Mouse (Mus musculus) embryonic facial prominence, embryonic 15.5 days (tissue): ENCODE data around the gene Stab2. TPM values are rescaled to one million over a fixed set of nuclear protein-coding genes. Genes with fewer than 3 reads are reported as not detected.
A peak's percentile ranks its signal among the peaks of the same experiment; 100 is the strongest.

Source experiments
- ATAC-seq: fragments of 200-750 bp; cut with Nextera tagmentation; 2 replicates; pipeline ENCODE4 v1.8.0; 2017; ENCODE audit warnings: low read depth, moderate TSS enrichment; ENCODE audit not compliant: insufficient number of reproducible peaks, low FRiP score, low TSS enrichment
- H3K27ac ChIP-seq: fragments of 300-500 bp; sonication (generic); replicated peaks from 2 replicates; pipeline ENCODE4 v1.5.1; 2015; ENCODE audit warnings: mild to moderate bottlenecking, inconsistent platforms
- H3K27me3 ChIP-seq: fragments of 300-500 bp; sonication (generic); 2 replicates; pipeline ENCODE4 v1.6.1; 2015; ENCODE audit warnings: inconsistent platforms
- H3K36me3 ChIP-seq: fragments of 300-500 bp; sonication (generic); 2 replicates; pipeline ENCODE4 v1.6.1; 2015; ENCODE audit warnings: mild to moderate bottlenecking, inconsistent platforms
- H3K4me1 ChIP-seq: fragments of 300-500 bp; sonication (generic); 2 replicates; pipeline ENCODE4 v1.6.1; 2015; ENCODE audit warnings: inconsistent platforms
- H3K4me2 ChIP-seq: fragments of 300-500 bp; sonication (generic); replicated peaks from 2 replicates; pipeline ENCODE4 v1.6.1; 2015; ENCODE audit warnings: mild to moderate bottlenecking, inconsistent platforms
- H3K4me3 ChIP-seq: fragments of 300-500 bp; sonication (generic); replicated peaks from 2 replicates; pipeline ENCODE4 v1.5.1; 2015; ENCODE audit warnings: mild to moderate bottlenecking, inconsistent platforms
- H3K9ac ChIP-seq: fragments of 300-500 bp; sonication (generic); 2 replicates; pipeline ENCODE4 v1.6.1; 2015; ENCODE audit warnings: inconsistent platforms
- H3K9me3 ChIP-seq: fragments of 300-500 bp; sonication (generic); replicated peaks from 2 replicates; pipeline ENCODE4 v1.6.1; 2016; ENCODE audit warnings: inconsistent platforms
- WGBS: fragments of 180-500 bp; shearing (Covaris S2); methylation state at CpG from one replicate; pipeline ENCODE4 v1.1.7; 2015; 5-methylcytosine and 5-hydroxymethylcytosine counted together
- polyA plus RNA-seq: library from polyadenylated mRNA; unstranded; fragments of >200 nt; fragmentation: Nextera tagmentation; extraction: Ambion mirVana; gene quantifications from 2 replicates; pipeline ENCODE4 v1.2.1, GENCODE M21; 2015

Stab2 gene
- polyA plus RNA-seq, 1 experiment from 2014 or later: 0.23 TPM

- no peaks in the 10 kb centered on the region for H3K36me3 ChIP-seq
- H3K4me2 ChIP-seq: no peak overlapping the region
- H3K9me3 ChIP-seq: no peaks in the 10 kb centered on the region
- H3K4me1 ChIP-seq: no peaks in the 10 kb centered on the region
- 82% methylated on average over 5 of the region's 5 CpGs for WGBS
- no peak overlapping the region for H3K27ac ChIP-seq
- no peak overlapping the region for H3K4me3 ChIP-seq
- no peak overlapping the region for H3K9ac ChIP-seq
- ATAC-seq: no peak
- no peaks in the 10 kb centered on the region for H3K27me3 ChIP-seq
These were observed 31.7 kb downstream of the Stab2 start for GRCm38 (mm10) chr10:86976001-86976726.

DNA sequence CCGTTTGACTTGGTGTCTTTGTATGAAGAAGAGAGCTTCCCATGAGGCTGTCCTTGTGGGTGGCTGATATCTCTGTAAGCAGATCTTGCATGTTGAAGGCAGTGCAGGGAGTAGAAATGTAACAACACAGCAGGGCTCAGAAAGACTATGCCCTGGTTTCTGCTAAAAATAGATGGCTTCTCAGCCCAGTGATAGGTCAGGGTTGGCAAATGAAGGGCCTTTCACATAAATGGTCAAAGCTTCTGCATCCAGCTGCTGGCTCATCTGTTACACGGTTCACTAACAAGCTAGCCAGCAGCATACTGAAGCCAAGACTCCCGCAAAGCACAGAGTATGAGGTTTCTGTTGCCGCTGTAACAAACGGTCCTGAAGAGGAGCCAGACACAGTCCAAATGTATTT lies 34.5 kb downstream of the Stab2 start:
- Histone ChIP-seq H3K9me3 (no peaks in the 10 kb centered on the region), H3K9ac (no peak overlapping the region), H3K27ac (no peak overlapping the region), H3K36me3 (no peaks in the 10 kb centered on the region), H3K4me2 (no peak overlapping the region), H3K4me3 (no peak overlapping the region), H3K4me1 (no peaks in the 10 kb centered on the region), H3K27me3 (no peaks in the 10 kb centered on the region)
- ATAC-seq: no peak
- WGBS: 79% methylated on average over 5 of the region's 5 CpGs

DNA sequence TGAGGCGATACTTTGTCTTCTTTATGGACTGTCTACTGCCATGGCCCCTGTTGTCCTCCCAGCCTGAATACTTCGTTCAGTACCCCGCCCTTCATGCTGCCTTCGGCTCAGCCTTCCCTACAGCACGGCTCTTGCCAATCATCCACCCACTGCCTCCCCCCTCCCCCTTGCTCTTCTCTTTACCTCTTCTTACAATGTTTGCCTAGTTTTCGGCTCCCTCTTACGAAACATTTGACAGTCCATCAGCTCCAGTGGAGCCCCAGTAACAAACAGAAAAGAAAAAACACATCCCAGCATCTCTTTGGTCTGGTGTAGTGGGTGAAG lies 35.4 kb downstream of the Stab2 start:
- H3K4me2 ChIP-seq: peak overlapping the region; percentile 44; the same call in 1 of the 2 replicates
- no peak for ATAC-seq
- H3K9me3 ChIP-seq: no peaks in the 10 kb centered on the region
- H3K27ac ChIP-seq: no peak overlapping the region
- no peak overlapping the region for H3K9ac ChIP-seq
- WGBS: 33% methylated on average over 7 of the region's 7 CpGs
- H3K4me3 ChIP-seq: no peak overlapping the region
- no peaks in the 10 kb centered on the region for H3K36me3 ChIP-seq
- H3K4me1 ChIP-seq: no peaks in the 10 kb centered on the region
- H3K27me3 ChIP-seq: no peaks in the 10 kb centered on the region

DNA sequence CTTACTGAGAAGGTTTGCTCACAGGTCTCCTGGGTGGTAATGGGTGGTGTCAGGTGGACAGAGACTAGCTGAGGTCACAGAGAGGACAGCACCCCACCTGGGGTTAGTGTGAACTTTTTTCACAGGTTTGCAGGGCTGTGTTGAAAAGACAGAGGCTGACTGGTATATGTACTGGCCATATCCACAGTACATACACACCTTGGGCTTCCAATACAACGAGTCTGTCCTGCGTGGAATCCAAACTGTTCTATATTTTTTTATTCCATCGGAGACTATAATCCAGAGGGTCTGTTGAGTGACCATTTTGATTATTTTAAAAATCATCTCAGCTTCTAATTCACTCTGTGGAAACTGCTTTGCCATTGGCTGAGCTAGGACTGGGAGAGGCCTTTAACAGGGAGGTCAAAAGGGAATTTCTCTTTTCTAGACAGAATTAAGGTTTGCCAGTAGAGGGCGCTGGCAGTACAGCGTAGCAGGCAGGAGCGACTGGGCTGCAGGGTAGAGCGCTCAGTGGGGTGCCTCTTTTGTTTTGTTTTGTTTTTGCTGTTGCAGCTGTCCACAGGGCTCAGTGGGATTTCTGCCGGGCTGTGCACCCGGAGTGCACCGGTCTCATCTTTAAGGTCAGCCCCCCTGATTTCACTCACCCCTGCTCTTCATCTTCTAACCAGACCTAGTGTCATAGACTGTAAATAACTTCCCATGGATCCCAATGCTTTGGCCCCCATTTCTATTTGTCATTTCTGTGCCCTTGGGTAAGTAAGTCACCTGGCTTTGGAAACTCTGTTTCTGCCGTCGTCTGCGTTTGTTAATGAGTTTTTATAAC lies 35.9 kb downstream of the Stab2 start:
- H3K4me2 ChIP-seq: peak overlapping the region; percentile 44
- H3K4me1 ChIP-seq: no peaks in the 10 kb centered on the region
- no peak overlapping the region for H3K9ac ChIP-seq
- no peaks in the 10 kb centered on the region for H3K27me3 ChIP-seq
- 24% methylated on average over 13 of the region's 13 CpGs for WGBS
- H3K36me3 ChIP-seq: no peaks in the 10 kb centered on the region
- H3K9me3 ChIP-seq: no peaks in the 10 kb centered on the region
- H3K4me3 ChIP-seq: peak overlapping the region; percentile 20; the same call in 1 of the 2 replicates
- H3K27ac ChIP-seq: no peak overlapping the region
- ATAC-seq: peak; percentile 39; the same call in 1 of the 2 replicates

- no peak overlapping the region for H3K27ac ChIP-seq
- WGBS: 60% methylated on average over 6 of the region's 6 CpGs
- no peak for ATAC-seq
These were observed 38.5 kb downstream of the Stab2 start for GRCm38 (mm10) chr10:86969346-86969745.

DNA sequence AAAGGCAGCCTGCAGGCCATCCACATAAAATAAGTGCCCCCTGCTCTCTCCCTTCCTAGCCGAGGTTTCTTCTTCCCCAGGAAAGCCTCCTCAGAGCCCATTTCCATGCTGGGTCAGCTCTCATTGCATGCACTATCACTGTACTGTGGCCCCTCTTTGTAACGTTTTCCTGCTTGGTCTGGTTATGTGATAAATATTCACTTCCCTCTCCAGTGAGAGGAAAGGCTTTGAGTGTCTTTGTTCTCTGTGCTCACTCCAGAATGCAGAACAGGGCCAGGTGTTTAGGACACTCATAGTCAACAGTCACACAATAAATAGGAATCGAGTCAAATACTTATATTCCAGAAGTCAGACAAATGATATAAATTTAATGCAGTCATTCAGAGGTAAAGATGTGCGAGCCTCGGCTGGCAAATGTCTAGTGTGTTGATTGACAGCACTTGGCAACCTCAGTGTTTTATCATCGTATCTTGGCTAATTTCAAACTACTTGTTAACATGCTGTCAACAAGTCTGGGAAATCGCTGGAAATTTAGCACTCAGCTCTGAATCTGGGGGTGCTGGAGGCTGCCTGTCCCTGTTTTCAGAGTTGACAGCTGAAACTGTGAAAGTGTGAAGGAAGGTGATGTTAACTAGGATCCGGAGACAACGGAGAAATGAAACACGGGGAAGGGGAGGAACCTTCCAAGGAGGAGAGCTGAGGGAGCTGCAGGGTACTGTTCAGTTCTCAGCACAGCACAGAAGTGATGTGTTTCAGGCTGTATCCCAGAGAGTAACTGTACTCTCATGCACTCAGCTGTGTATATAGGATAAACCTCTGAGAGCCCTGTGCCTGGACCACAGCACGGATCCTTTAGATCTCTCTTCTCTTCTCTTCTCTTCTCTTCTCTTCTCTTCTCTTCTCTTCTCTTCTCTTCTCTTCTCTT lies 46.0 kb downstream of the Stab2 start:
- Histone ChIP-seq H3K9ac (no peak overlapping the region), H3K4me2 (no peak overlapping the region), H3K27me3 (no peaks in the 10 kb centered on the region), H3K4me3 (no peak overlapping the region), H3K4me1 (no peaks in the 10 kb centered on the region), H3K9me3 (no peaks in the 10 kb centered on the region), H3K27ac (no peak overlapping the region), H3K36me3 (no peaks in the 10 kb centered on the region)
- no peak for ATAC-seq
- WGBS: 59% methylated on average over 11 of the region's 11 CpGs

More at GRCm38 (mm10) chr10:86969346-86969745, 38.5 kb downstream of the Stab2 start:
- Histone ChIP-seq H3K4me1 (no peaks in the 10 kb centered on the region), H3K4me3 (no peak overlapping the region), H3K36me3 (no peaks in the 10 kb centered on the region), H3K4me2 (no peak overlapping the region), H3K9ac (no peak overlapping the region), H3K27me3 (no peaks in the 10 kb centered on the region), H3K9me3 (no peaks in the 10 kb centered on the region)

DNA sequence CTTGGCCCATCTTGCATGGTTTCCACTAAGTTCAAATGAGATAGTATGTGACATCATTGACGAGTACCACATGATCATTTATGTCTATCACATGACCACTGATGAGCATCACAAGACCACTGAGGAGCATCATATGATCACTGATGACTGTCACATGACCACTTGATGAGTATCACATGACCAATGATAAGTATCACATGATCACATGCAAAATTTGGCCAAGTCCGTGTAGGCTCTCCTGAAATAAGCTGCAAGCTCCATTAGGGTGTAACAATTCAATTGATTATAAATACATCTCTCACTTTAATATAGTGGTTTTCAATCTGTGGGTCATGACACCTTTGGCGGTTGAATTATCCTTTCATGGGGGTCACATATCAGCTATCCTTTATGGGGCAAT lies 52.5 kb downstream of the Stab2 start:
- Histone ChIP-seq H3K27me3 (no peaks in the 10 kb centered on the region), H3K4me3 (no peak overlapping the region), H3K9ac (no peak overlapping the region), H3K4me2 (no peak overlapping the region), H3K27ac (no peak overlapping the region), H3K4me1 (no peaks in the 10 kb centered on the region), H3K9me3 (no peaks in the 10 kb centered on the region), H3K36me3 (no peaks in the 10 kb centered on the region)
- no peak for ATAC-seq
- WGBS: 87% methylated on average over 3 of the region's 3 CpGs

- H3K36me3 ChIP-seq: no peaks in the 10 kb centered on the region
- 72% methylated on average over 1 of the region's 1 CpGs for WGBS
- H3K9me3 ChIP-seq: no peaks in the 10 kb centered on the region
- H3K27me3 ChIP-seq: no peaks in the 10 kb centered on the region
- ATAC-seq: no peak
- no peak overlapping the region for H3K9ac ChIP-seq
- H3K4me3 ChIP-seq: no peak overlapping the region
- no peak overlapping the region for H3K4me2 ChIP-seq
- no peak overlapping the region for H3K27ac ChIP-seq
- H3K4me1 ChIP-seq: no peaks in the 10 kb centered on the region
These were observed 55.1 kb downstream of the Stab2 start for GRCm38 (mm10) chr10:86952696-86953095.

- no peaks in the 10 kb centered on the region for H3K36me3 ChIP-seq
- WGBS: 94% methylated on average over 4 of the region's 4 CpGs
These were observed 57.0 kb downstream of the Stab2 start for GRCm38 (mm10) chr10:86950806-86951205.

GRCm38 (mm10) chr10:86949886-86950285 lies 57.9 kb downstream of the Stab2 start:
- Histone ChIP-seq H3K4me3 (no peak overlapping the region), H3K4me1 (no peaks in the 10 kb centered on the region), H3K4me2 (no peak overlapping the region), H3K27me3 (no peaks in the 10 kb centered on the region), H3K9me3 (no peaks in the 10 kb centered on the region), H3K27ac (no peak overlapping the region), H3K9ac (no peak overlapping the region), H3K36me3 (no peaks in the 10 kb centered on the region)
- WGBS: 80% methylated on average over 4 of the region's 4 CpGs
- no peak for ATAC-seq

More at GRCm38 (mm10) chr10:86950806-86951205, 57.0 kb downstream of the Stab2 start:
- Histone ChIP-seq H3K4me1 (no peaks in the 10 kb centered on the region), H3K4me3 (no peak overlapping the region), H3K27me3 (no peaks in the 10 kb centered on the region), H3K4me2 (no peak overlapping the region), H3K9me3 (no peaks in the 10 kb centered on the region), H3K27ac (no peak overlapping the region), H3K9ac (no peak overlapping the region)
- no peak for ATAC-seq

DNA sequence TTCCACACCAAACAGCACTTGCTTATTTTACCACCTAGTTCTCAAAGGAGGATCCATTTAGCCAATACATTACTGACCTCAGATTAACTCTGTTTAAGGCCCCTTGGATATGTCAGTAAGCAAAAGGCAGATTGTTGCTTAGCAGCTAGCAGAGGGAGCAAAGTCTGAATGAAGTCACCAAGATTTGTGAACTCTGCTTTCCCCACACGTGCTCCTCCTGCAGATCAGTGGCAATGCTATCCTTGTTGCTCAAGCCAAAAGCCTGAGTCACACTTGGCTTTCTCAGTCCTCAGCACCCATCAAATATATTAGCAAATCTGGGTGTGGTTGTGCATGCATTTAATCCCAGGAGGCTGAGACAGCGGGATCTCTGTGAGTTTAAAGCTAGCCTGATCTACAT lies 60.3 kb downstream of the Stab2 start:
- no peak overlapping the region for H3K27ac ChIP-seq
- 39% methylated on average over 2 of the region's 2 CpGs for WGBS
- no peak for ATAC-seq
- no peaks in the 10 kb centered on the region for H3K36me3 ChIP-seq
- H3K4me2 ChIP-seq: no peak overlapping the region; the same call in 1 of the 2 replicates
- no peak overlapping the region for H3K4me3 ChIP-seq
- H3K27me3 ChIP-seq: no peaks in the 10 kb centered on the region
- H3K9me3 ChIP-seq: no peaks in the 10 kb centered on the region
- no peaks in the 10 kb centered on the region for H3K4me1 ChIP-seq
- no peak overlapping the region for H3K9ac ChIP-seq
